Mouse (Mus musculus) embryonic facial prominence, embryonic 15.5 days (tissue): ENCODE data around the gene Naa38. TPM values are rescaled to one million over a fixed set of nuclear protein-coding genes. Genes with fewer than 3 reads are reported as not detected.

Experiments
- ATAC-seq: fragments of 200-750 bp; cut with Nextera tagmentation; 2 replicates; pipeline ENCODE4 v1.8.0; 2017; ENCODE audit warnings: low read depth, moderate TSS enrichment; ENCODE audit not compliant: insufficient number of reproducible peaks, low FRiP score, low TSS enrichment
- H3K27ac ChIP-seq: fragments of 300-500 bp; sonication (generic); replicated peaks from 2 replicates; pipeline ENCODE4 v1.5.1; 2015; ENCODE audit warnings: mild to moderate bottlenecking, inconsistent platforms
- H3K27me3 ChIP-seq: fragments of 300-500 bp; sonication (generic); 2 replicates; pipeline ENCODE4 v1.6.1; 2015; ENCODE audit warnings: inconsistent platforms
- H3K36me3 ChIP-seq: fragments of 300-500 bp; sonication (generic); 2 replicates; pipeline ENCODE4 v1.6.1; 2015; ENCODE audit warnings: mild to moderate bottlenecking, inconsistent platforms
- H3K4me1 ChIP-seq: fragments of 300-500 bp; sonication (generic); 2 replicates; pipeline ENCODE4 v1.6.1; 2015; ENCODE audit warnings: inconsistent platforms
- H3K4me2 ChIP-seq: fragments of 300-500 bp; sonication (generic); replicated peaks from 2 replicates; pipeline ENCODE4 v1.6.1; 2015; ENCODE audit warnings: mild to moderate bottlenecking, inconsistent platforms
- H3K4me3 ChIP-seq: fragments of 300-500 bp; sonication (generic); replicated peaks from 2 replicates; pipeline ENCODE4 v1.5.1; 2015; ENCODE audit warnings: mild to moderate bottlenecking, inconsistent platforms
- H3K9ac ChIP-seq: fragments of 300-500 bp; sonication (generic); 2 replicates; pipeline ENCODE4 v1.6.1; 2015; ENCODE audit warnings: inconsistent platforms
- H3K9me3 ChIP-seq: fragments of 300-500 bp; sonication (generic); replicated peaks from 2 replicates; pipeline ENCODE4 v1.6.1; 2016; ENCODE audit warnings: inconsistent platforms
- WGBS: fragments of 180-500 bp; shearing (Covaris S2); methylation state at CpG from one replicate; pipeline ENCODE4 v1.1.7; 2015; 5-methylcytosine and 5-hydroxymethylcytosine counted together
- polyA plus RNA-seq: library from polyadenylated mRNA; unstranded; fragments of >200 nt; fragmentation: Nextera tagmentation; extraction: Ambion mirVana; gene quantifications from 2 replicates; pipeline ENCODE4 v1.2.1, GENCODE M21; 2015

Naa38 gene
- polyA plus RNA-seq, 1 experiment from 2014 or later = 150 TPM

DNA sequence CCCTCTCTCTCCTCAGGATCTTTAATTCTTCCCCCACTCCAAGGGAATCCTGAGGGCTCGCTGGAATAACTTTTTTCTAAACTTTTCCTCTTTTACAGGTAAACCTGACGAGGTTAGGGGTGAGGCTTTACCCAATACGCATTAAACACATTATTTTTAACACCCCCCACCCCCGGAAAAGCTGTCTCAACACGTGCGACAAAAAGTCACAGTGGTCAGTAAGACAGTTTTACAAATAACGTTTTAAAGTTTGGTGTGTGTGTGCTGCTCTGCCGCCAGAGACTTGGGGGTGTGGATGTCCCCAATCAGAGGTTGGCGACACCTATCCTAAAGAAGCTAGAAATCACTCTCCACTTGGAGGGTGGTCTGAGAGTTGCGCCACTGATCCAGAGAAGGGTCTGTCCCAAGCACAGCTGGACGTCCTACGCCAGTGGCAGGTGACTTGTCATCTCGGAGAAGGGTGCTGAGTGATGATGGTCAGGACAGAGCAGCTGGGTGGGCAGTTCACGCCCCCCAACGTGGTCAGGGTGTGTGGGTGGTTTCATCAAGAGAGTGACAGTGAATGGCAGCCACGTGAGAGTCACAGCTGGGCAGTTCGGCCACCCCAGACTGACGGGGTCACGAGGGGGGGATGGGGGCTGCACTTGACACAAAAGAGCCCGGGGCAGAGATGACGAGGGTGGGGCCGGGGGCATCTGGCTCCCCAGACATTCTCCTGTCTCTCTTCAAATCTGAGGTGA is 27.5 kb upstream of the Naa38 start:
- H3K36me3 ChIP-seq = peaks cover 17% of the 10 kb centered on the region
- H3K4me1 ChIP-seq = peaks cover 65% of the 10 kb centered on the region
- H3K27ac ChIP-seq = peak overlapping the region; percentile 99
- no peaks in the 10 kb centered on the region for H3K27me3 ChIP-seq
- peak overlapping the region; percentile 98 for H3K9ac ChIP-seq
- no peak for ATAC-seq
- H3K4me3 ChIP-seq = peak overlapping the region; percentile 85
- H3K9me3 ChIP-seq = no peaks in the 10 kb centered on the region
- H3K4me2 ChIP-seq = peak overlapping the region; percentile 90
- under 1% methylated on average over 22 of the region's 22 CpGs for WGBS

GRCm38 (mm10) chr11:69368356-69369214 is 26.7 kb upstream of the Naa38 start:
- no peak for ATAC-seq
- Histone ChIP-seq H3K4me1 (peaks cover 57% of the 10 kb centered on the region), H3K4me2 (peak overlapping the region; percentile 90), H3K27me3 (no peaks in the 10 kb centered on the region), H3K9me3 (no peaks in the 10 kb centered on the region), H3K36me3 (peaks cover 17% of the 10 kb centered on the region), H3K27ac (peak overlapping the region; percentile 99), H3K4me3 (peak overlapping the region; percentile 85), H3K9ac (peak overlapping the region; percentile 98)
- 0% methylated on average over 61 of the region's 106 CpGs for WGBS

DNA sequence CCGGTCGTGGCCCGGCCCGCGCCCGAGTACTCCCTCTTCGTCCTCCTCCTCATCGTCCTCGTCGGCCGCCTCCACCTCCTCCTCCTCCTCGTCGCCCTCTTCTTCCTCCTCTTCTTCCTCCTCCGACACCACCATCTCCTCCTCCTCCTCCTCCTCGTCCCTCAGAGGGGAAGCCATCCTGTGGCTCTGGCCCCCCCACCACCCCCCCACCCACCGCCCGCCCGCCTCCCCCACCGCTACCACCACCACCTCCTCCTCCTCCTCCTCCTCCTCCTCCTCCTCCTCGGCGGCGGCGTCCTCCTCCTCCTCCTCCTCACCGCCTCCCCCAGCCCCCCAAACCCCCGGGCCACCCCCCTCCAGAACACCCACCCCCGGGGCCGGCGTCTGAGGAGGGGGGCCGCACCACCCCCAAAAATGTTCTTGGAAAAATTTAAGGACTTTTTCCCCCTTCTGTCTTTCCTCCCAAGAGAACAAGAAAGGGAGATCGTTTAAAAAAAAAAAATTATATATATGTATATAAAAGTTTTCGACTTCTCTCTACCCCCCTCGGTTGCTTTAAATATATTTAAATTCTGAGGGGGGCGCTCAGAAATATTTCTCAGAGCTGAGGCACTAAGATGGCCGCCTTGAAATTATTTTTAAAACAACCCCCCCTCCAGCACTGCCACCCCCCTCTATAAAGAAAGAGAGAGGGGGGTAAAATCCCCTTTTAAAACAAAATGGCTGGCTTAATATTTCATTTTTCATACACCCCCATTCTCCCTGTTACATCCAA is 25.9 kb upstream of the Naa38 start, which contains the start of gene Chd3:
Chd3 (minus strand) TSS at position 192 of the 775 bp plus-strand sequence.
- peaks cover 14% of the 10 kb centered on the region; the same call in 1 of the 2 replicates for H3K36me3 ChIP-seq
- peak within 1 kb of the TSS; percentile 85 for H3K4me3 ChIP-seq
- ATAC-seq = no peak
- H3K9me3 ChIP-seq = no peaks in the 10 kb centered on the region
- peak within 1 kb of the TSS; percentile 90 for H3K4me2 ChIP-seq
- H3K27ac ChIP-seq = peak within 1 kb of the TSS; percentile 99
- under 1% methylated on average over 11 of the region's 34 CpGs for WGBS
- peak within 1 kb of the TSS; percentile 98 for H3K9ac ChIP-seq
- H3K4me1 ChIP-seq = peaks cover 50% of the 10 kb centered on the region
- H3K27me3 ChIP-seq = no peaks in the 10 kb centered on the region

DNA sequence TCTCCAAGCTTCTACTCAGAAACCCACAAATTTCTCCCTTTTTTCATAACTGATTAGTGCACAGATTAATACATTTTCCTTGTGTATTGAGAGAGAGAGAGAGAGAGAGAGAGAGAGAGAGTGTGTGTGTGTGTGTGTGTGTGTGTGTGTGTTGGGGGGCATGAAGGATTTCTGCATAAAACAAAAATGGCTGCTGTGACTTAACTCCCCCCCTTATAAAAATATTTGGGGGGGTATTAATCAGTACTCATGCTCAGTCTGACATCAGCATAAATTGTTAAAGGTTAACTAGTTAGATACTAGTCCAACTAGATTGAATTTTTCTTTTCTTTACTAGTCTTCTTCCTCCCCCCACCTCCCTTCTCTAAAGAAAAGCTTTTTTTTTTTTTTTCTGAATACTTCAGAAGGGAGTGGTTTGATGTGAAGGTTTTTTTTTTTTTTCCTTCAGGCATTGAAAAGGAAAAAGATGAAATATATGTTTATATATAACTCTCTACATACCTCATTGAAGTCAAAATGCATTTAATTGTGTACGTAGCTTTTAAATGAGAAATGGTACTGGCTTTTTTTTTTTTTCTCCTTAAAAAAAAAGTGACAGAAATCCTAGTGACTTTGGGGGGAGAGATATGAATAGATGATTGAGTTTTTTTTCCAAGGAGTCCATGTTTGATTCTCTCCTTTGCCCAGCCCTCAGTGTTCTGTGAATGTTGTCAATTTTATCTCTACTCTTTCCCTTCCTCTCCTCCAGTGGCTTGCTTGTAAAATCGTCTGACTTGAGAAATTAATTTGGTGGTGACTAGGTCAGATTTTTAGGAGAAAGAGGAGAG is 25.1 kb upstream of the Naa38 start:
- peaks cover 14% of the 10 kb centered on the region; the same call in 1 of the 2 replicates for H3K36me3 ChIP-seq
- WGBS = 9% methylated on average over 2 of the region's 2 CpGs
- peak overlapping the region; percentile 99 for H3K27ac ChIP-seq
- ATAC-seq = no peak
- no peaks in the 10 kb centered on the region for H3K27me3 ChIP-seq
- H3K9me3 ChIP-seq = no peaks in the 10 kb centered on the region
- peak overlapping the region; percentile 85 for H3K4me3 ChIP-seq
- peak overlapping the region; percentile 90 for H3K4me2 ChIP-seq
- peaks cover 42% of the 10 kb centered on the region for H3K4me1 ChIP-seq
- H3K9ac ChIP-seq = peak overlapping the region; percentile 0; the same call in 1 of the 2 replicates

- H3K27ac ChIP-seq = peak overlapping the region; percentile 81
- ATAC-seq = no peak
- WGBS = 26% methylated on average over 9 of the region's 9 CpGs
- H3K9ac ChIP-seq = no peak overlapping the region
- peaks cover 36% of the 10 kb centered on the region for H3K4me1 ChIP-seq
- H3K9me3 ChIP-seq = no peaks in the 10 kb centered on the region
- H3K4me2 ChIP-seq = peak overlapping the region; percentile 13; the same call in 1 of the 2 replicates
- H3K36me3 ChIP-seq = peaks cover 14% of the 10 kb centered on the region; the same call in 1 of the 2 replicates
- H3K4me3 ChIP-seq = no peak overlapping the region
- no peaks in the 10 kb centered on the region for H3K27me3 ChIP-seq
Observed at GRCm38 (mm10) chr11:69370817-69371215, 24.5 kb upstream of the Naa38 start.

- no peak overlapping the region for H3K4me2 ChIP-seq
- no peaks in the 10 kb centered on the region for H3K27me3 ChIP-seq
- H3K9ac ChIP-seq = no peak overlapping the region
- peak overlapping the region; percentile 81 for H3K27ac ChIP-seq
- no peaks in the 10 kb centered on the region for H3K9me3 ChIP-seq
- ATAC-seq = no peak
- 51% methylated on average over 12 of the region's 12 CpGs for WGBS
- peaks cover 30% of the 10 kb centered on the region for H3K4me1 ChIP-seq
- no peak overlapping the region; the same call in 1 of the 2 replicates for H3K4me3 ChIP-seq
- peaks cover 19% of the 10 kb centered on the region; the same call in 1 of the 2 replicates for H3K36me3 ChIP-seq
Observed at GRCm38 (mm10) chr11:69371601-69372000, 23.7 kb upstream of the Naa38 start.

DNA sequence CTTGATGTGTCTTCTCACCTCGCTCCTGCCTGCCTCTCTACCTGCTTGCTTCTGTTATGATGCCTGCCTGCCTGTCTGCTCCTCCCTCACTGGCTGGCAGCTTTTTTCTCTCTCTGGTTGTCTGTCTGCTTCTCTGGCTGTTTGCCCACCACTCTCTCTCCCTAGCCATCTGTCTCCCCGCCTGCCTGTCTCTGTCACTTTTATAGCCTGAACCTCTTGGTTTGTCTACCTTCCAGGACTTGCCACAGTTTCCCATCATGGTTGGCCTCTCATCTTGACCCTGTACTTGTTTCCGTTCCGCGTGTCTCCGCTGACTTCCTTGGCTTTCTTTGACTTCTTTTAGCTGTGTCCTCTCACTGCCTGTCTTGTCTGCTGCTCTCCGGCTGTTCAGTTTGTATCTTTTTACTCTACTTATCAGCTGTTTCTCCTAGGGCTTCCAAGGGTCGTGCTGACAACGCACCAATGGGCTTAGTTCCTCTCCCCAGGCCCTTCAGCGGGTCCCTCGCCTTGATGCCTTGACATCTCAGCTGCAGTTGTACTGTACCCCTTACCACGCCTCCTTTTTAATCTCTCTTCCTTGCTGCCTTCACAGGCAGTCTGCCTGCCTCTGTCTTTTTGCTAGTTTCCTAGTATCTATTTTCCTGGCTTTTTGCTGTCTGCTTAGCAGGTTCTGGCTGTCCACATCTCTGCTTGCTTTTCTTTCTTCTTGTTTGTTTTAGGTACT is 23.1 kb upstream of the Naa38 start:
- no peak for ATAC-seq
- Histone ChIP-seq H3K4me3 (no peak overlapping the region; the same call in 1 of the 2 replicates), H3K4me1 (peaks cover 30% of the 10 kb centered on the region), H3K27ac (peak overlapping the region; percentile 63), H3K36me3 (peaks cover 19% of the 10 kb centered on the region; the same call in 1 of the 2 replicates), H3K27me3 (no peaks in the 10 kb centered on the region), H3K4me2 (no peak overlapping the region), H3K9me3 (no peaks in the 10 kb centered on the region), H3K9ac (no peak overlapping the region)
- 53% methylated on average over 12 of the region's 12 CpGs for WGBS

- ATAC-seq = no peak
- 56% methylated on average over 3 of the region's 3 CpGs for WGBS
- Histone ChIP-seq H3K4me2 (no peak overlapping the region), H3K9me3 (no peaks in the 10 kb centered on the region), H3K4me3 (no peak overlapping the region), H3K27ac (peak overlapping the region; percentile 63; the same call in 1 of the 2 replicates), H3K36me3 (peaks cover 19% of the 10 kb centered on the region; the same call in 1 of the 2 replicates), H3K4me1 (peaks cover 28% of the 10 kb centered on the region), H3K9ac (no peak overlapping the region), H3K27me3 (no peaks in the 10 kb centered on the region)
Observed at GRCm38 (mm10) chr11:69372780-69373170, 22.5 kb upstream of the Naa38 start.

DNA sequence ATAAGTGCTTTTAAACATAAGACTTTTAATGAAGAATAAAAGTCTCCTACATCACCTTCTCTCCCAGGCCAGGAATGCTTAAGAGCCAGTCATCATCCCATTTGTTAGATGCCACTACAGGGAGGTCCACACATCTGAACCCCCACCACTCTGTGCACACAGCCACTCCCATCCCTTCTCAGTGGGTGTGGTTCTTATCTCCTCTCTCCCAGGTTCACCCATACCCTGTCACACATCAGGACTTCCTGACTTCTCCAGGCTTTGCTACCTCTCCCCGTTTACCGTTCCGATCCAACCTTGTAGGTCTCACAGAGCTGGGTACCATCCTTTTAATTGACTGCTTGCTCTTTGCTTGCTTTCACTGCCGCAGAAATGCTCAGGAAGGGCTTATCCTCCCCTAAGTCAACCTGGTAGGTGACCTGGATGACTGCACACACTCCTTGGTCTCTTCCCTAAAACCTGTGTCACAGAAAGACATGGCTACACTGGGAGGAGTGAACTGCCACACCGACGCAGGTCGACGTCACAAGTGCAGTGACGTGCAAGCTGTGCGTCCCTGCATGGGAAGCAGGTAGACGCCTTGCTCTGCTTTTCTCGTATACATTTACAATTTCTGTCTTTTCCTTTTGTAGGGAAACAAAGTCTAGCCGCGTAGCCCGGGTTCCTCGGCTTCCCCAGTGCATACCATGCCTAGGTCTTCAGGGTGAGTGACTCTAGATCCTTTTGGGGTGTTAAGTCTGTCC is 21.9 kb upstream of the Naa38 start:
- no peak overlapping the region for H3K4me2 ChIP-seq
- peaks cover 22% of the 10 kb centered on the region for H3K4me1 ChIP-seq
- H3K9me3 ChIP-seq = no peaks in the 10 kb centered on the region
- ATAC-seq = no peak
- no peak overlapping the region for H3K27ac ChIP-seq
- WGBS = 94% methylated on average over 16 of the region's 16 CpGs
- no peaks in the 10 kb centered on the region for H3K27me3 ChIP-seq
- peaks cover 19% of the 10 kb centered on the region; the same call in 1 of the 2 replicates for H3K36me3 ChIP-seq
- H3K4me3 ChIP-seq = no peak overlapping the region
- no peak overlapping the region for H3K9ac ChIP-seq
